Mouse (Mus musculus) lung, embryonic 16.5 days (tissue): ENCODE measurements at regions not wholly inside any gene's neighbourhood (a gene's known extent, or its start where the extent isn't known, plus 50 kb on each side); places are given as distances from the start of the nearest gene placed in this dataset.

Experiments
- ATAC-seq: fragments of 200-750 bp; cut with Nextera tagmentation; 2 replicates; pipeline ENCODE4 v1.8.0; 2017; ENCODE audit warnings: low read depth, mild to moderate bottlenecking, moderate library complexity
- H3K27ac ChIP-seq: fragments of 300-500 bp; sonication (generic); 2 replicates; pipeline ENCODE4 v1.5.1; 2014; ENCODE audit warnings: mild to moderate bottlenecking, control low read depth, low read length
- H3K27me3 ChIP-seq: fragments of 300-500 bp; sonication (generic); 2 replicates; pipeline ENCODE4 v1.6.1; 2014; ENCODE audit warnings: low read depth, low read length, mixed read lengths; ENCODE audit not compliant: control insufficient read depth, insufficient read depth
- H3K36me3 ChIP-seq: fragments of 300-500 bp; sonication (generic); 2 replicates; pipeline ENCODE4 v1.6.1; 2014; ENCODE audit warnings: low read length; ENCODE audit not compliant: control insufficient read depth, insufficient read depth
- H3K4me1 ChIP-seq: fragments of 300-500 bp; sonication (generic); replicated peaks from 2 replicates; pipeline ENCODE4 v1.6.1; 2014; ENCODE audit warnings: low read length, mixed read lengths; ENCODE audit not compliant: control insufficient read depth, insufficient read depth
- H3K4me2 ChIP-seq: fragments of 300-500 bp; sonication (generic); 2 replicates; pipeline ENCODE4 v1.6.1; 2014; ENCODE audit warnings: low read depth, low read length, control low read depth
- H3K4me3 ChIP-seq: fragments of 300-500 bp; sonication (generic); 2 replicates; pipeline ENCODE4 v1.5.1; 2014; ENCODE audit warnings: mild to moderate bottlenecking, low read length, control low read depth
- H3K9ac ChIP-seq: fragments of 300-500 bp; sonication (generic); 2 replicates; pipeline ENCODE4 v1.6.1; 2014; ENCODE audit warnings: low read length, control low read depth
- H3K9me3 ChIP-seq: fragments of 300-500 bp; sonication (generic); 2 replicates; pipeline ENCODE4 v1.6.1; 2016; ENCODE audit warnings: low read length; ENCODE audit not compliant: control insufficient read depth
- WGBS: fragments of 180-500 bp; shearing (Covaris S2); extraction: QIAGEN DNeasy Blood & Tissue Kit; methylation state at CpG from one replicate; pipeline ENCODE4 v1.1.7; 2014; 5-methylcytosine and 5-hydroxymethylcytosine counted together

DNA sequence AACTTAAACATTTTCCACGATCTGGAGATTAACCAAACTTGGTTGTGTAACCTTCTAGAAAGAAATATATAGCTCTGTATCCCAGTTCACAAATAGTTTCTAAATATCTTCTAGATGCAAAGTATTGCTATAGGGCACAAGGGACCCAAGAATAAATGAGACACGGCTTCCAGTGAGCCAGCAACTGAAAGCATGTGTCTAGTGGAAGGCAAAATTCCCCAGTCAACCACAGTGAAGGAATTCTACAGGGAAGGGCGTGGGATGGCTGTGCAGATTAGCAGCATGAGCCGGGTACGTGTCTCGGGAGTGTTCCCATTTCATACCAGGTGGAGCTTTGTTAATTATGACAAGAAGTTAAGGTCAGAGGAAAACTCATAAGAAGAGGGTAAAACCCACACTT lies 449.0 kb upstream of the Kazn start:
- no peaks in the 10 kb centered on the region for H3K27me3 ChIP-seq
- no peak overlapping the region for H3K4me3 ChIP-seq
- H3K27ac ChIP-seq: no peak overlapping the region
- no peak for ATAC-seq
- H3K9ac ChIP-seq: no peak overlapping the region
- WGBS: 75% methylated on average over 6 of the region's 6 CpGs
- H3K9me3 ChIP-seq: no peaks in the 10 kb centered on the region
- H3K36me3 ChIP-seq: no peaks in the 10 kb centered on the region
- no peaks in the 10 kb centered on the region for H3K4me1 ChIP-seq
- H3K4me2 ChIP-seq: no peak overlapping the region

DNA sequence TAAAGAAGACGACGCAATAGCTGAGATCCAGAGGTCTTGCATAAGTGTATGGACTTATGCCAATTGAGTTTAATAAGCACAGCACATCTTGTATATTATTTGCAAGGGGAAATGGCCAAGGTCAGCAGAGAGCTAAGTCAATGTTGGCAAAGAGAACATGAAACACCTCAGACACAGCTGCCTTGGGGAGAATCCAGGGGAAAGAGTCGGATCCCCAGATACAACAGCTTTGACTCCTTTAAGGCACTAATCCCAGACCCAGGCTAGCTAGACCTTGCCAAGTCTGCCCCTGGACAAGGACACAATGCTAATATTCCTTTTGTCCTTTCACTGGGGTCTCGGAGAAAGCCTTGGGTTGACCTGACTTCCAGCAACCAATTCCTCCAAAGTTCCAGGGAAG lies 438.2 kb upstream of the Kazn start:
- Histone ChIP-seq H3K4me1 (peaks cover 4% of the 10 kb centered on the region; the same call in 1 of the 2 replicates), H3K9me3 (no peaks in the 10 kb centered on the region), H3K27ac (no peak overlapping the region), H3K4me2 (no peak overlapping the region), H3K9ac (no peak overlapping the region), H3K4me3 (no peak overlapping the region), H3K27me3 (no peaks in the 10 kb centered on the region), H3K36me3 (no peaks in the 10 kb centered on the region)
- 69% methylated on average over 4 of the region's 4 CpGs for WGBS
- peak; percentile 10; the same call in 1 of the 2 replicates for ATAC-seq

DNA sequence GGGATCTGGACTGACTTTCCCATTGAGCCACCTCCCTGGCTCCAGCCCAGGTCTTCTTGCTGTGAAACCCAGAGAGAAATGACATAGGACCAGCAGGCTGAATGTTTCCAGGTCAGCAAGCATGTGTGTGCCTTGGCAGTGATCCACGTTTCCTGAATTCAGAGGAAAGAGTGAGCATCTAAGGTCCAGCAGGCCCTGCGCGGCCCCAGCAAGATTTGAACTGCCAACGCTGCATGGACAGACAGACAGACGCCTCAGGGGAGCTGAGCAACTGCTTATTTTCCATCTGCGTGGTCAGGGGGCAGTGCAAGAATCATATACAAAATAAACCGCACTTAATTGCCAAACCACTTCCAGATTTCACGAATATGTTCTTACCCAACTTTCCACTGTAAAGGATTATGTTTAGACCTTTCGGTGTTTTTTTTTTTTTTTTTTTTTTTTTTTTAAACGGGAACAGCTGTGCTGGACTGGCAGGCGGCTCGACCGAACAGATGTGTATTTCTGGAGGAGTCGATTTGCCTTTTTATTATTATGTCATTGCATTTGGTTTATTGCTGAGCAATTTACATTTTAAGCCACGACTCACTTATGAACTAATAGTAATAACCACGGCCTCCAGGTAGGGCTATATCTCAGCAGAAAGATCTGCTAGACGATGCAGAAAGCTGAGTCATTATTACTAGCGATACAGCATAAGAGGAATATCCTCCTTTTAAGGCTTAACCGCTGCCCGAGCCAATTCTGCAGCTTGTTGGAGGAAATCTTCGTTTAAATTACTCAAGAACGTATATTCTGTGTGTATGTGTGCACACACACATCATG lies 435.7 kb upstream of the Kazn start:
- Histone ChIP-seq H3K27ac (no peak overlapping the region), H3K9ac (no peak overlapping the region), H3K4me2 (no peak overlapping the region), H3K36me3 (no peaks in the 10 kb centered on the region), H3K9me3 (no peaks in the 10 kb centered on the region), H3K4me1 (peaks cover 4% of the 10 kb centered on the region), H3K27me3 (no peaks in the 10 kb centered on the region), H3K4me3 (no peak overlapping the region)
- ATAC-seq: peak; percentile 34; the same call in 1 of the 2 replicates
- 55% methylated on average over 22 of the region's 22 CpGs for WGBS

DNA sequence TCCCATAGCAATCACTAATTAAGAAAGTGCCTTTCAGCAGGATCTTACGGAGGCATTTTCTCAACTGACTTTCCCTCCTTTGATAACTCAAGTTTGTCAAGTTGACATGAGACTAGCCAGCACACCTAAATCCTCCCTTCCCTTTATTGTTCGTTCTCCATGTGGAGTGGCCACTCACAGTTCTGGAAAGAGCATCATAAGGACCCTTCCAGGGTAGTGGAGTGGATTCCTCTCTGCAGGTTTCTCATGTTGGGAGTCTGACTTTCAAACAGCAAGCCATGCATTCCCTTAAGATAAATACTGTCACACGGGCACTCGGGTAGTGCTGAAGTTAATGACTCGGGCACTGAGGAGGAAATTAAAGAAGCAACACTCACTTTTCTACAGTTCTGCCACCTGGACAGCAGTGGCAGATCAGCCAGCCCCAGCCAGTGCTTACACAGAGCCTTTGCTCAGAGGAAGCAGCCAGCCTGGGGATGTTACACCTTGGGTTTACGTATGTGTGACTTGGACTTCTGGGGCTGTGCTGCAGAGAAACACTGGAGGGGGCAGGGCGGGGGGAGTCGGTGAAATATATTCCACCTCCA lies 432.8 kb upstream of the Kazn start:
- H3K27ac ChIP-seq: no peak overlapping the region
- WGBS: 41% methylated on average over 8 of the region's 8 CpGs
- H3K4me1 ChIP-seq: peaks cover 4% of the 10 kb centered on the region
- no peaks in the 10 kb centered on the region for H3K27me3 ChIP-seq
- H3K4me2 ChIP-seq: no peak overlapping the region
- H3K9me3 ChIP-seq: no peaks in the 10 kb centered on the region
- H3K9ac ChIP-seq: no peak overlapping the region
- peak; percentile 79 for ATAC-seq
- no peaks in the 10 kb centered on the region for H3K36me3 ChIP-seq
- H3K4me3 ChIP-seq: no peak overlapping the region

DNA sequence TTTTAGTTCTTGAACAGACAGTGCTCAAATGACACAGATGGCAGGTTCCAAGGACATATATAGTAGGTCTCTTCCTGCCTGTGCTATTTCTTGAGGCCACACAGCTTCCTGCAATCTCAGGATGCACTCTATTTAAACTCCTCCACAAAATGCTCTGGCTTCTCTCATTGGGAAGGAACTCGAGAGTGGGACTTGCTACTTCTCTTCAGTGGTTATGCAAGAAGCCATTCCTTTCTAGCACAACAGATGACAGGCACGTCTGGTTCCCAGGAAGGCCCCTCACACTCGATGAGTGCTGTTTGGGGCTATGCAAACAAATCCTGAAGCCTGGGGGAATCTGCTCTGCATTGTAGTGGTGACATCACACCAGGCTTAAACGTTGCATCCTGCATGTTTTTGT lies 425.6 kb upstream of the Kazn start:
- H3K4me3 ChIP-seq: no peak overlapping the region
- H3K9me3 ChIP-seq: no peaks in the 10 kb centered on the region
- no peaks in the 10 kb centered on the region for H3K36me3 ChIP-seq
- 38% methylated on average over 4 of the region's 4 CpGs for WGBS
- H3K27ac ChIP-seq: no peak overlapping the region
- no peak for ATAC-seq
- no peaks in the 10 kb centered on the region for H3K27me3 ChIP-seq
- no peaks in the 10 kb centered on the region for H3K4me1 ChIP-seq
- no peak overlapping the region for H3K9ac ChIP-seq
- no peak overlapping the region for H3K4me2 ChIP-seq

DNA sequence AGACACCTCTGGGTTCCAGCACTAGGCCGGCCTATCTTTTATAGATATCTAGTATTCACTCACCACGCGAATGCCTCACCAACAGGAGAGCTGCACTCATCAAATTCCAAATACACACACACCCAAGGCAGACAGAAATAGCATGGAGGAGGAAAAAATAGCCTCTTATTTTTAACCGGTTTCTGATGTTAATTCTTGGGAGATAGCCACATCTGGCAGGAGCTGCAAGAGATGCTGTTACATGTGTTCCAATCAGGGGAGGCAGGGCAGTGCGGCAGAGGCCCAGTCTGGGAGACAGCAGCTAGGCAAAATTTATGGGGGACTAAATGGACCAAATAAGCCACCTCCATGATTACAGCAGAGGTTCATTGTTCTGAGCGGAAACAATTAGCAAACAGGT lies 419.0 kb upstream of the Kazn start:
- no peak for ATAC-seq
- Histone ChIP-seq H3K4me2 (no peak overlapping the region), H3K36me3 (no peaks in the 10 kb centered on the region), H3K4me3 (no peak overlapping the region), H3K27ac (no peak overlapping the region), H3K9ac (no peak overlapping the region), H3K4me1 (no peaks in the 10 kb centered on the region), H3K27me3 (no peaks in the 10 kb centered on the region), H3K9me3 (no peaks in the 10 kb centered on the region)
- WGBS: 81% methylated on average over 6 of the region's 6 CpGs

DNA sequence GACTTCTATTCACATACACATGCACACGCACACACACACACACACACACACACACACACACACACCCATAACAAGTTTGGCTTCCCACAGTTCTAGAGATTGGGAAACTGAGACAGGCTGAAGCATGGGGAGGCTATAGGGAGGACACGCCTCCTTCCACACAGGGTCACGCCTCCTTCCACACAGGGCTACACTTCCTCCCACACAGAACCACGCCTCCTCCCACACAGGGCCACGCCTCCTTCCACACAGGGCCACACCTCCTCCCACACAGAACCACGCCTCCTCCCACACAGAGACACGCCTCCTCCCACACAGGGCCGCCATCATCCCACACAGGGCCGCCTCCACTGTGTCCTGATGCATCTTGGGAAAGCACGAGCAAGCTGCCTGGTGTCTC lies 401.9 kb upstream of the Kazn start:
- Histone ChIP-seq H3K27me3 (no peaks in the 10 kb centered on the region), H3K4me1 (0 out of 2 replicates have a peak, but pooled peaks cover 2% of the 10 kb centered on the region), H3K36me3 (no peaks in the 10 kb centered on the region), H3K4me3 (no peak overlapping the region), H3K9me3 (no peaks in the 10 kb centered on the region), H3K9ac (no peak overlapping the region), H3K27ac (no peak overlapping the region), H3K4me2 (no peak overlapping the region)
- 93% methylated on average over 10 of the region's 10 CpGs for WGBS
- peak; percentile 54; the same call in 1 of the 2 replicates for ATAC-seq

DNA sequence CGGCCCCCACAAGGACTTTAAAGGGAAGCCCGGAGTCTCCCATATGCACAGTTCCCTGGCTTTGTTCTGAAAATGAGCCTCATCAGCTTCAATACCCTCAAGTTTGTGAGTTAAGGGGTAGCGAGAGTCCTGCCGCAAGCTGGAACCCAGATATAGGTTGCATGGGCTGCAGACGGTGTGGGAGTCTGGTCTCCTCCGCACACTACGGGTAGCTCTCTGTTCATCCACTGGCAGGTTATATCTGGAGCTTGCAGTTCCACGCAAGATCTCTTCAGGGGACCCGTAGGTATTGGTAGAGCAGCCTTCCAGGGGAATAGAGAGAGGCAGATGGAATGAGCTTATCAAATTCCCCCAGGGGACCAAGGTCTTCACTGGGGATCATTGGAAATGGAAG lies 400.1 kb upstream of the Kazn start:
- ATAC-seq: no peak
- no peak overlapping the region for H3K9ac ChIP-seq
- no peaks in the 10 kb centered on the region for H3K36me3 ChIP-seq
- H3K27me3 ChIP-seq: no peaks in the 10 kb centered on the region
- 81% methylated on average over 9 of the region's 9 CpGs for WGBS
- no peaks in the 10 kb centered on the region for H3K9me3 ChIP-seq
- no peak overlapping the region for H3K4me3 ChIP-seq
- no peak overlapping the region for H3K4me2 ChIP-seq
- H3K27ac ChIP-seq: no peak overlapping the region
- H3K4me1 ChIP-seq: peaks cover 2% of the 10 kb centered on the region; the same call in 1 of the 2 replicates

DNA sequence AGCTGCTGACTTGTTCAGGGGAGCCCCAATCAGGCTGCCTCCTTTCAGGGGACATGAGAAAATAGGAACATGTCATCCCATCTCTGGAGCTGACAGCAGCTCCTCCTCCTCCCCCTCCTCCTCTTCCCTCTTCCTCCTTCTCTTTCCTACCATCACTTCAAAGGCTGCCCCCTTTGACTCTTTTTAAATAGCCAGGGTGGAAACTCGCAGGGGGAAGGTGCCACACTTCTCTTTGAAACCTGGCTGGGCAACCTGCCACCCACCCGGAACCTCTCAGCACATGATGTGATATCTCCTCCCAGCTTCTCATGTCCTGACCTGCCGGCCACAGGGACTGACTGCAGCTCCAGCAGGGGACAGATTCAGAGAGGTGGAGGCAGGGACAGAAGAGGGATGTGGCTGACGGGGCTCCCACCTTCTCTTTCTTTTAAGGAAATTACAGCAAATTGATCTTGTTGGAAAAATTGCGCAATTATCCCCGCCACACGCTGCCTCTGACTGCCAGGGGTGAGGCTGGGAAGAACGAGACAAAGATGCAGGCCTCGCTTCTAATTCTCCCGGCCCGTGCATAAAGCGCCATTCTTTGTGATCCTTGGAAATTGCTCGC lies 399.6 kb upstream of the Kazn start:
- Histone ChIP-seq H3K9me3 (no peaks in the 10 kb centered on the region), H3K4me3 (no peak overlapping the region), H3K27me3 (no peaks in the 10 kb centered on the region), H3K9ac (no peak overlapping the region), H3K27ac (no peak overlapping the region), H3K4me1 (peaks cover 2% of the 10 kb centered on the region; the same call in 1 of the 2 replicates), H3K36me3 (no peaks in the 10 kb centered on the region), H3K4me2 (no peak overlapping the region)
- 34% methylated on average over 13 of the region's 13 CpGs for WGBS
- no peak for ATAC-seq
